Mouse (Mus musculus) adrenal gland, postnatal 25 days (tissue): ENCODE results near the gene Iapp. TPM values are rescaled to one million over a fixed set of nuclear protein-coding genes. Genes with fewer than 3 reads are reported as not detected.
"Not testable (repeated sequence)": the region's sequence is repeated elsewhere in the genome, so short reads cannot be mapped to it uniquely, and the experiment has no call there.

Experiments
- DNase-seq: peaks from one replicate; pipeline ENCODE4 v3.0.0; 2021; ENCODE audit warnings: mixed read lengths
- long read RNA-seq: library from polyadenylated mRNA; stranded (forward); transcript quantifications from one replicate; pipeline ENCODE4 v2.0.0, GENCODE M21; 2021
- total RNA-seq: library from RNA; stranded (reverse); gene quantifications from 2 replicates; pipeline ENCODE4 v1.2.3, GENCODE M21; 2021

The Iapp gene
- total RNA-seq, result not detected in 2 replicates
- long read RNA-seq, result 0 reads

DNA sequence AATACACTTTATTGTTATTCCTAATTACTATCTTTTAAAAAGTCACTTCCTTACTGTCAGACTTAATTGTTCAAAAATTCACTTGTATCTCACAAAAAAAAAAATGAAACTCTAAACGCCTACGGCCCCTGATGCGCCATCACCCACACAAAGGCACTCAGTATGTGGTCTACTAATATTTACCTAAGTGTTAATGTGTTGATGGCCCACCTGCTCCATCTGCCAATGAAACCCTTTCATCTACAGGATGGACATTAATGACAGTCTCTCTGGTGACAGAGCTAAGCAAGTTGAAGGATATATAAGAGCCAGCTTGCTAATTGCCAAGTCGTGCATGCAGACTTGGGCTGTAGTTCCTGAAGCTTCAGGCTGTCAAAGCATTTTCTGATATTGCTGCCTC, at the start of gene Iapp:
Iapp (plus strand) TSS at position 326 of the 400 bp plus-strand sequence.
- no peak for DNase-seq

DNA sequence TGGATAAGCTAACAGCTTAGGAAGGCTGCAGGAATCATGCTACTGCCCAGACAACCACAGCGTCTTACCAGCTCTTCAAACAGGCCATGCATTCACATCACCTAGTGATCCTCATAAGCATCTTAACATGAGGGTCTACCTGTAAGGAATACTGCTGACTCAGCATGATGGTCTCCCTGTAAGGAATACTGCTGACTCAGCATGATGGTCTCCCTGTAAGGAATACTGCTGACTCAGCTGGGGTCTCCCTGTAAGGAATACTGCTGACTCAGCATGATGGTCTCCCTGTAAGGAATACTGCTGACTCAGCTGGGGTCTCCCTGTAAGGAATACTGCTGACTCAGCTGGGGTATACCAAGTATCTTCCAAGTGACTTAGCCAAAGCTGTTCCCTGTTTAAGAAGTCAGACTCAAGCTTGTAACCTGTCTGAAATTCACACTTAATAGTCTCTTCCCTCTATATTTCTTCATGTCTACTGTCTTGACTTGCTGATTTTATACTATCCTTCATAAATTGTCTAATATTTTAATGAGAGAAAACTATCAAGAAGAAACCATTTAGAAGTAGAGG, 47.4 kb upstream of the Iapp start:
- not testable (repeated sequence) for DNase-seq

DNA sequence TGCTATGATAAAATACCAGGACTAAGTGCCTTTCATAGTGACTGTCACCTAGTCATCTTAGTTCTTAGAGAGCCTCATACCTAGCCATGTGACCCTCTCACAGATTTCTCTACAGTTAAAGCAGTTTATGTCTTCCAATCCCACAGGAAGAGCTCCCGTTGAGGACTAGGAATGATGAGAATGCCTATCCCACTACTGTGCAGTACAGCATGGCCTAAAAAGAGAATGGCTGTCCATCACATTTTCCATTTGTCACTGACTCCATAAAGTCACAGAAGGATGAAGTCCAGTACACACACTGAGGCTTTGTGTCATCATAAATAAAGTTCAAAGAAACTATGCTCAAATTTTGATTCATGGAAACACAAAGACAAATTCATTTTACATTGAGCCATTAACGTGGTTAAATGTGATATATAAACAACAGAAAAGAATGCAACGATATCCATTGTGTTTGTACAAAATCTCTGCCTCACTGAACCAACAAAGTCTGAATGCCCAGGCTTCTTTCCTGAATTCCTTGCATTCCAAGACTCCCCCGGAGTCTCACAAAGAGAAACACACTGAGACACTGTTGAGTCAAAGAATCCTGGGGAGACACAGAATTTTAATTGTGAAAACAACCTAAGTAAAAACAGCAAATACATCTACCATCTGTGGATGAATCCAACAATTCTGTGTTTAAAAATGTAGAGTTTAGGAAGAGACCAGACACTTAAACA, 22.3 kb upstream of the Iapp start:
- no peak for DNase-seq

DNA sequence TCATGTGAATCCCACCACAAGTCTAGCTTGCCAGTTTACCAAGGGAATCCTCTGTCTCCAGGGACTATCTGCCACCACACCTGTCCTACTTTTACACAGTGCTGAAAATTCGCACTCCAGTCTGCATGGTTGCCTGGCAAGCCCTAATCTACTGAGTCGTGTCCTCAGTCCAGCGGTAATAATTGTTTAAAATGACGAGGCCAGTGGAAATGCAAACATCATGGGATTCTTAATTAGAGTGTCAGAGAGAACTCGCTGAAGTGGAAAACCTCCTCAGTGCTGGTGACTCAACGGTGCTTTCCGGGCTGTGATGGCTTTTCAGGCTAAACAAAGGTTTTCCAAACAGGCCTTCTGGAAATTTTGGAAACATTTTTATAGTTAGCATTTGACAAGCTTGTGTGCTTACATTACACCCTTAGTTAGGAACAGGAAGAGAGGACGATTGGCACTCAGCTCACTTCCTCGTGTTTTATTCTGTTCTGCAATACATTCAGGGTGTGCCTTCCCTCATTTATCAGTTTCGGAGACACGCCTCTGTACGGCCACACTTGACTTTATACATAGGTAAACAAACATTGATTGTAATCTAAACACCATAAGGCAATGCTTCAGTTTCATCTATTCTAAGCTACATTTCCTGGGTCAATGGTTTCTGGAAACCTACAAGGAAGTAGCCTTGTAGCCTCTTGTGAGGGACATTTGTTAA, 8.7 kb upstream of the Iapp start:
- no peak for DNase-seq

DNA sequence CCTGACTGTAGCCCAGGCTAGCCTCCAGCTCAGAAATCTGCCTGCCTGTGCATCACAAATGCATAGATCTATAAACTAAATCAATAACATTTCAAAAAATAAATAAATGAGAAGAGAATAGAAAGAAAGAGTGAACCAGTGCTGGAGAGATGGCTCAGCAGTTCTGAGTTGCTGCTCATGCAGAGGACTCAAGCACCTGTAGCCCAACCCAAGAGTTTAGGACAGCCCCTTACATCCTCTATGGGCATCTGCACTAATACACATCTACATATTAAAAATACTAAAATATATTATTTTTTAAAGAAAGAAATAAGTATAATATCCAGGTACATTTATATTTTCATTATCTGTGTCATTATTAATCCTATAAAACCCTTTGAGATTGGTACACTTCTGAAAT, 6.9 kb downstream of the Iapp start:
- no peak for DNase-seq

DNA sequence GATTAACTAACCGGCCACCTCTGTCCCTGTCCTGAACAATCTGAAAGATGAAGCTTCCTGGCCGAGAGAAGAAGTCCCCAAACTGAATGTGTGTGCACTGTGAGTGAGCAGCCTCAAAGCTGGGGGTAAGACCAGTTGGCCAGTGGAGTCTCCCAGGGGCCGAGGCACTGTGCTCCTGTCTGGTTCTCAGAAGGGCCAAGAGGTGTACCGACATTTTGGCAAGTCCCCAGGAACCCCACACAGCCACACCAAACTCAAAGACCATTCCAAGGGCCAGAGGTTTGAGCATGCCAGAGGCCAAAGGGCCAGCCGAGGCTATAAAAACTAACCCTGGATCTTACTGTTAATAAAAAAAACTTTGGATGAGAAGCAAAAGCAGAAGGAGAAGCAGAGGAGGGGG, 16.1 kb downstream of the Iapp start:
- no peak for DNase-seq

DNA sequence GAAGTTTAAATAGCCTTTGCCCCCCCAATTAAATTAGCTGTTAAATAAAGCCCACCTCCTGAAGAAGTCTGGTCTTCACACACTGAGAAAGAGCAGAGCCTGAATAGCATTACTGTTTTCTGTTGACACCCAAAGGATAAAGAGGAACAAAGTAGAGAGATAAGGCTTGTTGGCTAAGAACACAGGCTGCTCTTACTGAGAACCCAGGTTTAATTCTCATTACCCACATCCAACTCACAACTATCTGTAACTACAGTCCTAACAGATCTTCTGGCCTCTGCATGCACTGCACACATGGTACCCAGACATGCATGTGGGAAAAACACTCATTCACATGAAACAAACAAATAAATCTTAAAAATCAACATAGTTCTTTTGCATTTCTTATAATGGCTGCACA, 18.9 kb downstream of the Iapp start:
- no peak for DNase-seq

DNA sequence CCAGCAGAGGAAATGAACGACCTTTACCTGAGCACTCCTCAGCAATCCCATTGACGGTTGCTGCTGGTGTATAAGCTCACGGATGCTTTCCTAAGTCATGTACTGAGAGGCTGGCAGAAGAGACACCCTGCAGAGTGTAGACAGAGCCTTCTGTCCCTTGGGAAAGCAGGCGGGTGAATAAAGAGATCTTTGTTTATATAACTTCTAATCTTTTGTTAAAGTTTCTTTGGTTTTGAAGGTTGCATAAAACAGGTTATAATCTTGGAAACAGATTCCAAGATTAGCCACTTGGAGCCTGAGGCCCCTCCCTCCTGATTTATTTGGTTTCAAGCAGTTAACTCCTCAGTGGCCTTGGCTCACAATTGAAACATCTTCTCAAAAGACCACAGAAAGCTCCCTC, 24.7 kb downstream of the Iapp start, which contains the start of gene Slco1a5:
Slco1a5 (minus strand) TSS at position 101 of the 400 bp plus-strand sequence.
- DNase-seq, result no peak

DNA sequence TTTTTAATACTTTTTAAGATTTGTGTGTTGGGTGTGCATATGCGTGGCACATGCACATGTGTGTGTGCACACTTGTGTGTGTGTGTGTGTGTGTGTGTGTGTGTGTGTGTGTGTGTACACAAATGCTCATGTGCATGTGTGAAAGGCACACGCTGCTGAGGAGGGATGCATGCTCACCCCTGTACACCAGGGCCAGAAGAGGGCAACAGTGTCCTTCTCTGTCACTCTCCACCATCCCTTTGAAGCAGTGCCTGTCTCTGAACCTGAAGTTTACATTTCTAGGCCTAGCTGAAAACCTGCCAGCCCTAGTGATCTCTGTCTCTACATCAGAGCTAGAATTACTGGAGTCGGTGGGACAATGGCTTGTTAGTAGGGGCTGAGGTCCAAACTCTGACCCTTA, 28.4 kb downstream of the Iapp start:
- DNase-seq, result no peak

DNA sequence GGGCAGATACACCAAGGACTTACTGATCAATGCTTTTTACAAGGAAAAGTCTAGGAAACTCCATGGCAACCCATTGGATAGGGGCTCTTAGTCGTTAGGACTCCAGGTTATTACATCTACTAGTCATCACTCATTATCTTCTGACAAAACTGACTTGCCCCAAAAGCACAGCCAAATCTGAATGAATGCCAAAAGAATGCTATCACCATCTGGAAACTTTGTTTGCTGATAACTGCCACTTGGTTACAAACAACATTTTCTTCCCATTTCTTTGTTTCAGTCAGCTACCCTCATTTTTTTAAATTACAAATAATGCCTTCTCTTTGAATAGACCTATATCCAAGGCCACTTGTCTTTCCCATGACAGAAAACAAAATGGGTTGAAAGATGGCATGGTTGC, 31.0 kb downstream of the Iapp start:
- DNase-seq, result no peak

DNA sequence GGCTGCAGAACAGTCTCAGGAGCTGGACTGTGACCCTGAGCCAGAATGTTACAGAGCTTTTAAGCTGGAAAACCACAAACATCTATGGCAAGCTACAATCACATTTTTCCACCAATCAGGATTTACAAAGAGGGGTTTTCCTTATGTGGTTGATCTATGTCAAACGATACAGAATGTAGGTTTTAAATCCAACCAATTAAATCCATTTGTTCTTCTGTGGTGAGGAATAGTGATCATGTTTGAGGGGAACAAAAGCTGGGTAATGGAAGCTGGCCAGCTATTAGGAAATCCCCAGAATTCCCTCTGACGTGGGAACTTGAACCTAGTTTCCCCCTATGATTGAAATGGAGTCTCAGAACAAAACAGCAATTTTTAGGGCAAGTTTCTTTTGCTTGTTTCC, 40.7 kb downstream of the Iapp start:
- no peak for DNase-seq

DNA sequence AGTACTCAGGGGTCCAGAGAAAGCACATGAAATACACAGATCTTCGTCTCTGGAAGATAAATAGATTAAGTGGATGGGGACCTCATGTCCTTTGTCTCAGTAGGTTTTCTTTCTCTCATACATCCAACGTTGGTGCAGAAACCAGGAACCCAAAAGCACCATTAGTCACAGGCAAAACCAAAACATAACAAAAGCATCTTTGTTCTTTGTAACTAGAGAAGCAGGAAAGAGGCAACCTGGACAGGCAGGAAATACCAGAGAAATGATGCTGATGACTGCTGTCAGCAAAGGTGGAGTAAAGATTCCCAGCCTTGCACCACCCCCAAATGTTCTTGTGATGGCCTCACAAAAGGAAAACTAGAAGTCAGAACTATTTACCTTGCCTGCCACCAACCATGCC, 41.4 kb downstream of the Iapp start:
- no peak for DNase-seq

DNA sequence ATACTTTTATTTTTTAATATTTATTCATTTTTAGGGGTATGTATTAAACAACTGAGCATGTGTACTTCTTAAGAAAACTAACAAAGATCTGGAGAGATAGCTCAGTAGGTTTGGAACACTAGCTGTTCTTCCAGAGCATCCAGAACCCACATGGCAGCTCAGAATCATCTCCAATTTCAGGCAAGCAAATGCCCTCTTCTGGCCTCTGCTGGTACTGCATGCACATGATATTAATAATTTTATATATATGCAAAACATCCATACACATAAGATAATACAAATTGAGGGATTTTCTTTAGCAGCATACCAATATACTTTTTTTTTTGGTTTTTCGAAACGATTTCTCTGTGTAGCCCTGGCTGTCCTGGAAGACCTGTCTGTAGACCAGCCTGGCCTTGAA, 45.3 kb downstream of the Iapp start:
- DNase-seq, result peak; percentile 19

DNA sequence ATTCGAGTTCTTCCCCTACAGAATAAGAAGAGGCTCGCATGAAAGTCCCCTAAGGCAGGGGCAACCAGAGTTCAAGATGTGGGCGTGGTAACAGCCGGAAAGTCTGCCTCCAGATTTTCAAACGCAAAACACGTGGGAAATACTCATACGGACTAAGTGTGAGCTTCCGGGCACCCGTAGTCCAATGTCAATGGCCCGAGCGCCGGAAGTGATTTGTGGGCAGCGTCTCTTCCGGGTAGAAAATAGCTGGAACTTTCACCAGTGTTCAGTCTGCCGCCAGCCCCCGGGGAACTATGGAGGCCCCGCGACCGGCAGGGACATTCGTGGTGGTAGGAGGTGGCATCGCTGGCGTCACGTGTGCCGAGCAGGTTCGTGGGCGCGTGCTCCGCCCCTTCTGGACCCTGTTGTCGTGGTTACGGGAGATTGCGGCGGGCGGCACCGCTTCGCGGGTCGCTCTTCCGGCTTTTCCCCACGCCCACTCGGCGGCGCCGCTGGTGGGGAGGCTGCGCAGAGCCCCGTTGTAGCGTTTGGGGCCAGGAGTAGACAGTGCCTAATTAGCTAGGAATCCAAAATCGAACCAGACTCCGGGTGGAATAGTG, 47.3 kb downstream of the Iapp start, which contains the start of gene Pyroxd1:
Pyroxd1 (plus strand) TSS at position 215 of the 599 bp plus-strand sequence.
- peak; percentile 80 for DNase-seq

DNA sequence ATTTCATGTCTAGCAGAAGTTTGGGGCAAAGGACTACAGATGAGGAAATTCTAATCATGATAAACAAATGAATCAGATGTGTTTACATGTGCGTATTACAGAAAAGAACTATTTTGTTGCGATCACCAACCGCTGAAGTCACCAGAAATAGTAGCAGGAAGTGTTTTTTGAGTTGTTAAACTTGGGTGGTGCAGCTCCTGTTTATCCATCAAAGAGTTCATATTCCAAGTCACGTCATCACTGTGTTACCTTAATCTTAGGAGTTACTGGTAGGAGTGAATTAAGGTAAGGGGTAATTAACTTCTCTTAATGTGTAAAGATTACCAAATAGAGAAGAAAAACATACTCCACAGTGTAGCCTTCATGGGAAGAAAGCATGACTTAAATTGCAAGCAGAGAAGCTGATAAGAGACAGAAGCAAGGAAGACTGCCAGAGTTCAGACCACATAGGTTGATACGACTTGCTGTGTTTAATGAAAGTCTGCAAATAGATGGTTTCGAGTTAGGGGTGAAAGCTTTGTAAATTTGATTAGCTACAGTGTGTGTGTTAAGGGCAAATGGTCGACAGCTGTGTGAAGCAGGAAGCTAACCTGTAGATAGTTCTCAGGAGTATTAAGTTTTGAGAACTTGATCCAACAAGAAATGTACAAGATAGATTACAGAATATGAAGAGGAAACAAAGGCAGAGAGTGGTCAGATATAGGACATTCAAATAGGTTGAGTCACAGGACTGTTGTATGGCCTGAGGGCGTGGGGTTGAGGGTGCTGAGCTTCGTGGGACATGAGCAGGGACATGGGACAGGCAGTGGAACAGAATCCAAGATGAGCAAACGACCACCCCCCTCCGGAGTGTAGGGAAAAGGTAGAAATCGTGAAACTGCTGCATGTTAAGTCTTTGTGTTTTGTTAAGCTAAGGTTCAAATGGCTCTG, 48.2 kb downstream of the Iapp start:
- DNase-seq, result no peak

DNA sequence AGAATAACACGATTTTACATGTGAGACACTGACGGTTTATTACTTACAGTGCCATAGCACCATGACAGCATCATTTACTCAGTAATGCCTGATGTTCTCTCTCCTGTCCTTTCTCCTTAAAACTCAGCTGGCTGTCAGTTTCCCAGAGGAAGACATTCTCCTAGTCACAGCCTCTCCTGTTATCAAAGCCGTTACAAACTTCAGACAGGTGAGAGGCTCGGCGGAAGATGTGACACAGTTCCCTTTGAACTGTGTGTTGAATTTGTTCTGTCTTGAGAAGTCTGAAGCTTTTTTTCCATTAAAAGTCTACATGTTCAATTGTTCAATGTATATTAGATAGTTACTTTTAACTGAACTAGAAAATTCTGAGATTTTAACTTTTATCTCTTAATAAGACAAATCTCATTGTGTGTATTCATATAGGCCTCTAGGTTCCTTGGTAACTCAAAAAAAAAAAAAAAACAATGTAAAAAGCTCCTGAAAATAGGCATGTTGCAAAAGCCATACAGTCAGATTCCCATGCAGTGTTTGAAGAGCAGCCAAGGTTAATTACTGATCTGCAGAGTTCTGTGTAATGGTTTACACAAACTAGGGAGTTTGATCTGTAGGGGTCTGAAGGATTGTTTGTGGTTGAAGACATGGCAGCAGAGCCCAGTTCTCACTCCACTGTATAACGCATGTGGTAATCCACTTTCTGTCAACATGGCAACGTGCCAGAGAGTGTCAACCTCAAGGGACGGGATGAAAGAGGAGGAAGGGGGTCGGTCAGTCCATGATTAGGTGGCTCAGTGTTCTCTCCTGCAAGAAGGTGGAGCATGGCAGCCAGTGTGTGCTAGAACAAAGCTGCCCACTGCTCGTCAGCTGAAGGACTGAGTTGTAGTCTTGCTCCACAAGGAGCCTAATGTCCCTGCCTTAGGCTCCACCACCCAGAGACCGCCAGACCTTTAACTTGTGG, 49.5 kb downstream of the Iapp start:
- no peak for DNase-seq

DNA sequence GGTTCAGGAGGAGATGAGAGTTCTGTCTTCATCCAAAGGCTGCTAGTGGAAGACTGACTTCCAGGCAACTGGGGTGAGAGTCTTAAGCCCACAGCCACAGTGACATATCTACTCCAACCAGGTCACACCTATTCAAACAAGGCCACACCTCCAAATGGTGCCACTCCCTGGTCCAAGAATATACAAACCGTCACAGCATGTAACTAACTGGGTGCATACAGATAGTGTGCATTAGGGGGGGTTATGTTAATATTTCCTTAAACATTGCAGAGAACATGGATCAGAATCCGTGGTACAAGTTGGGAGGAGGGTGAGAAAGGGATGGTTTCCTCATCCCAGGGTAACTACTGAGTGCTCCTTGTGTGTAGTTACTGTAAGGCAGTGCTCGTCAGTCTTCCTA, 53.9 kb downstream of the Iapp start:
- DNase-seq, result not testable (repeated sequence)
